Mouse (Mus musculus) myocyte (in vitro differentiated cells): ENCODE results near the gene Krt76.

Source experiments
- POLR2AphosphoS2 ChIP-seq: IDR thresholded peaks from one replicate; pipeline ENCODE4 v1.6.1; 2011; ENCODE audit warnings: low read depth, control low read depth; ENCODE audit not compliant: insufficient read length
- TCF12 ChIP-seq: IDR thresholded peaks from one replicate; pipeline ENCODE4 v1.6.1; 2011; ENCODE audit warnings: mild to moderate bottlenecking, control low read depth; ENCODE audit not compliant: poor library complexity, insufficient read depth, severe bottlenecking
- USF1 ChIP-seq: IDR thresholded peaks from one replicate; pipeline ENCODE4 v1.6.1; 2011; ENCODE audit warnings: low read depth, mild to moderate bottlenecking, control low read depth, moderate library complexity

DNA sequence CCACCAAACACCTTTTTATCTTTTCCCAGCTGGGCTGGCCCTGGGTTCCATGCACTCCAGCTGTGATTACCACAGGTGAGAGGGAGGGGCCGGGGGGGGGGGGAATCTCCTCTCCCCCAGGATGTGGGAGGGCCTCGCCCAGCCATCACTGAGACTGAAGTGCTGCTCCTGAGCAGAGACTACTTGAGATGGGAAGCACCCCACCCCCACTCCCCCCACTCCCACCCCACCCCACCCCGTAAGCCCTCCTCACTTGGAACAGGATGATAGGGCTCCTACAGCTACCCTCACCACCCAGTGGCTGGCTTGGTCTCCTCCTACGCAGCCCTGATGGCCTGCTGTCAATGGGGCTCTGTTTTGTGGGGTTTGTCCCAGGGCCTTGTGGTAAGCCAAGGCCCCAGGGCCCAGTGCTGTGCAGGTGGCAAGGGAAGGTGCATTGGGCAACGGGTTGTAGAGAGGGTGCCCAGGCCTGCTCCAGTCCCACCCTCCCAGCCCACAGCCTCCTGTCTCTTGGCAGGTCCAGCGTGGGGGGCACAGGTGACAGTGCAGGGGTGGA, 47.6 kb upstream of the Krt76 start, which contains the start of gene Krt79:
- TF ChIP-seq USF1 (no peak), TCF12 (no peak), POLR2AphosphoS2 (no peak)
